Mouse (Mus musculus) adrenal gland, adult 18-20 months (tissue): Measurements from ENCODE around the gene Rsf1. TPM values are rescaled to one million over a fixed set of nuclear protein-coding genes. Genes with fewer than 3 reads are reported as not detected.

Experiments used
- DNase-seq, 2 experiments: peaks; one replicate each; pipeline ENCODE4 v3.0.0; 2021 to 2022; ENCODE audit warnings: low spot score in 2 of 2
- total RNA-seq, 2 experiments: library from RNA; stranded (reverse); gene quantifications; 1 replicate in 1 of 2; 2 replicates in 1 of 2; pipeline ENCODE4 v1.2.3; 2021

The Rsf1 gene
- total RNA-seq, 2 experiments from 2014 or later: 23.1 to 24.2 TPM

- peak in 1 of 2 experiments; percentile 18 for DNase-seq
Measured at GRCm38 (mm10) chr7:97629351-97629750, 49.7 kb downstream of the Rsf1 start.

GRCm38 (mm10) chr7:97631290-97631689, 51.6 kb downstream of the Rsf1 start:
- DNase-seq: no peak

GRCm38 (mm10) chr7:97632897-97633296, 53.2 kb downstream of the Rsf1 start:
- no peak for DNase-seq

- no peak for DNase-seq
Measured at GRCm38 (mm10) chr7:97645060-97645459, 65.4 kb downstream of the Rsf1 start.

GRCm38 (mm10) chr7:97647656-97648055, 68.0 kb downstream of the Rsf1 start:
- no peak for DNase-seq

GRCm38 (mm10) chr7:97650729-97651128, 71.0 kb downstream of the Rsf1 start:
- DNase-seq: no peak

- no peak for DNase-seq
Measured at GRCm38 (mm10) chr7:97656144-97656543, 76.5 kb downstream of the Rsf1 start.

- DNase-seq: no peak
Measured at GRCm38 (mm10) chr7:97661634-97662033, 81.9 kb downstream of the Rsf1 start.

- DNase-seq: no peak
Measured at GRCm38 (mm10) chr7:97679239-97679638, 99.5 kb downstream of the Rsf1 start.

- no peak for DNase-seq
Measured at GRCm38 (mm10) chr7:97687831-97688230, 108.1 kb downstream of the Rsf1 start.

GRCm38 (mm10) chr7:97695441-97695840, 115.8 kb downstream of the Rsf1 start:
- no peak for DNase-seq

GRCm38 (mm10) chr7:97696133-97696505, 116.4 kb downstream of the Rsf1 start:
- peak in 1 of 2 experiments; percentile 32 for DNase-seq

GRCm38 (mm10) chr7:97696506-97697254, 117.0 kb downstream of the Rsf1 start, which contains the start of gene Clns1a:
Gene Clns1a (plus strand): TSS chr7:97696634.
- peak; percentile 89 to 90 for DNase-seq

GRCm38 (mm10) chr7:97700173-97700572, 120.5 kb downstream of the Rsf1 start:
- DNase-seq: no peak

GRCm38 (mm10) chr7:97701106-97701505, 121.4 kb downstream of the Rsf1 start:
- DNase-seq: no peak

- DNase-seq: no peak
Measured at GRCm38 (mm10) chr7:97707123-97707522, 127.4 kb downstream of the Rsf1 start.

- no peak for DNase-seq
Measured at GRCm38 (mm10) chr7:97707809-97708208, 128.1 kb downstream of the Rsf1 start.

- DNase-seq: no peak
Measured at GRCm38 (mm10) chr7:97709204-97709603, 129.5 kb downstream of the Rsf1 start.

- no peak for DNase-seq
Measured at GRCm38 (mm10) chr7:97714651-97715050, 135.0 kb downstream of the Rsf1 start.

GRCm38 (mm10) chr7:97717326-97717725, 137.6 kb downstream of the Rsf1 start:
- DNase-seq: no peak

- no peak for DNase-seq
Measured at GRCm38 (mm10) chr7:97719078-97719477, 139.4 kb downstream of the Rsf1 start.

- DNase-seq: no peak
Measured at GRCm38 (mm10) chr7:97720109-97720508, 140.4 kb downstream of the Rsf1 start.

GRCm38 (mm10) chr7:97722278-97722918, 142.7 kb downstream of the Rsf1 start:
- no peak for DNase-seq
